19 mouse cellular contexts compared by ENCODE assay signal in the genomic region with DNA sequence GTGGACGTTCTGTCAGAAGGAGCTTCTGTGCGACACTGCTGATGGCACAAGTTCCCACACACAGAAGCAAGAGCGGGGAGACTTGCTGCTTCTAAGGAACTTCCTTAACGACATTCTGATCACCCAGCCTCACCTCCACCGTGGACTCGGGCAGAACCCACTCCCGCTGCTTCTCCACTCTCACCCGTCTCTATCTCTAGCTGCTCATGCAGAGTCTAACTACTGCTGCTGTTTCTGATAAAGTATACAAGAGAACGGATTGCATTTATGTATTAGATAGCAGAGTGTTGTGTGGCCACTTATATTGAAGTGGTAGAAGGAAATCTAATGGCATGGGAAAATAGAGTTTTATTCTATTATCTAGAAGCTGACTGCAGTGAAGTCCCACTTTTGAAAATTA. TPM values are rescaled to one million over a fixed set of nuclear protein-coding genes. Genes with fewer than 3 reads are reported as not detected.
"Had no signal": no experiment of that assay in that cellular context is flagged by ENCODE, and none has a peak within 500 bp of the region (broad histone marks: within the 10 kb centered on the region; RNA-seq: fewer than 3 reads in every experiment).

No protein-coding gene starts in this region.

- DNase-seq: right cerebral cortex, adult 18-20 months; right cerebral cortex, postnatal 14 days; right cerebral cortex, postnatal 25 days; right cerebral cortex, postnatal 4 days; spleen, adult 18-20 months; thymus, adult 18-20 months; thymus, adult 2 months; thymus, postnatal 14 days; thymus, postnatal 36 days; thymus, postnatal 4 days had no signal

- H3K4me3 ChIP-seq: neural tube, embryonic 12.5 days; neural tube, embryonic 13.5 days; neural tube, embryonic 15.5 days; stomach, embryonic 15.5 days had no signal

- H3K27me3 ChIP-seq: neural tube, embryonic 12.5 days; neural tube, embryonic 13.5 days; neural tube, embryonic 15.5 days; stomach, embryonic 15.5 days had no signal

- H3K9me3 ChIP-seq: neural tube, embryonic 12.5 days; neural tube, embryonic 13.5 days; neural tube, embryonic 15.5 days; stomach, embryonic 15.5 days had no signal

- H3K4me2 ChIP-seq: neural tube, embryonic 12.5 days; neural tube, embryonic 13.5 days; neural tube, embryonic 15.5 days; stomach, embryonic 15.5 days had no signal

- H3K9ac ChIP-seq: neural tube, embryonic 12.5 days; neural tube, embryonic 13.5 days; neural tube, embryonic 15.5 days; stomach, embryonic 15.5 days had no signal

- H3K27ac ChIP-seq: neural tube, embryonic 12.5 days; neural tube, embryonic 13.5 days; neural tube, embryonic 15.5 days; stomach, embryonic 15.5 days; stomach, postnatal 0 days had no signal

RNA-seq across cellular contexts. Expression of a gene that starts 48.6 kb away (rescaled TPM):
- total RNA-seq: neutrophil, adult 5-6 weeks had no signal
- polyA plus RNA-seq: neural tube, embryonic 12.5 days; neural tube, embryonic 13.5 days; neural tube, embryonic 14.5 days; neural tube, embryonic 15.5 days; thymus, adult 2 months; thymus, postnatal 0 days; urinary bladder, adult 2 months had no signal
